Mouse (Mus musculus) brain, adult 2 months (tissue): ENCODE results near the gene 1110008P14Rik.
A peak's percentile ranks its signal among the peaks of the same experiment; 100 is the strongest.

Experiments
- DNase-seq: peaks from one replicate; pipeline ENCODE4 v3.0.0; 2011; ENCODE audit warnings: low read depth, low spot score

The 1110008P14Rik gene

DNA sequence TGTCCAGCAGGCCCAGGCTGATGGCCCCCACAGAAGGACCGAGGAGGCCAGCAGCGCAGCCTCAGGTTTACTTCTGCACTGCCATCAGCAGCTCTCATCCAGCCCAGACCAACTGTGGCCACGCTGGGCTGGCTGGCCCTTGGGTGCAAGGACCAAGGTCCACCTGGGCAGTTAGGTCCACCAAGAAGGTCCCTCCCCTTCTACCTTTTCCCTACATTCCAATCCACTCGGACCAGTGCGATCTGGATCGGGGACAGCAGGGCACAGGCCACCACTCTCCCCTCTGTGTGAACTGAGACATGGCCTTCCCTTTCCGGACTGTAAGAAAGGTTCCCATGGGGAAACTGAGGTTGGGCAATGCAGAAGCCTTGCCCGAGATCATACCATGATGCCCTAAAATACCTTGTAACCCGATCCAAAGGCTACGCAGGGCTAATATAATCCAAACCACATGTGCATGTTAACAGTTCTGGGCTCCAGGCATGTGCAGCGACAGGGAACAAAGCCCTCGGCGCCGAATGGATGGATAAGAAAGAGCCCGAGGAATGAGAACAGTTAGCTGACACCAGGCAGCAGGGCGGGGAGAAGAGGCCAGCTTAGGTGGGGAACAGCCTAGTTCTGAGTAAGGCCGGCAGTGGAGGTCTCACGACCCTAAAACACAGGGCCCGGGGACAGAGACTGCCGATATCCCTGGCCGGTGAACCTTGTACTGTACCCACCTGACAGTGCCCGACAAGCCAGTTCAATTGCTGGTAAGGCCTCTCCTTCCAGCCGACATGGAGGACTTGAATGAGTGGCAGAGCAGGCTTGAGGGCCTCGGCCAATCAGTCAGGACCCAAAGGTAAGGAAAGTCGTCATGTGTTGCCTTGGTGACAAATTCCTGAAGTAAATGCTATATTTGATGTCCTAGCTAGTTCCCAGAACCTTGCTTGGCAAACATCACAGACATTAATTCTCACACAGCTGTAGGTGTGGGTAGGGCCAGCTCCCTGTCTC is 27.0 kb upstream of the 1110008P14Rik start:
- DNase-seq = no peak

DNA sequence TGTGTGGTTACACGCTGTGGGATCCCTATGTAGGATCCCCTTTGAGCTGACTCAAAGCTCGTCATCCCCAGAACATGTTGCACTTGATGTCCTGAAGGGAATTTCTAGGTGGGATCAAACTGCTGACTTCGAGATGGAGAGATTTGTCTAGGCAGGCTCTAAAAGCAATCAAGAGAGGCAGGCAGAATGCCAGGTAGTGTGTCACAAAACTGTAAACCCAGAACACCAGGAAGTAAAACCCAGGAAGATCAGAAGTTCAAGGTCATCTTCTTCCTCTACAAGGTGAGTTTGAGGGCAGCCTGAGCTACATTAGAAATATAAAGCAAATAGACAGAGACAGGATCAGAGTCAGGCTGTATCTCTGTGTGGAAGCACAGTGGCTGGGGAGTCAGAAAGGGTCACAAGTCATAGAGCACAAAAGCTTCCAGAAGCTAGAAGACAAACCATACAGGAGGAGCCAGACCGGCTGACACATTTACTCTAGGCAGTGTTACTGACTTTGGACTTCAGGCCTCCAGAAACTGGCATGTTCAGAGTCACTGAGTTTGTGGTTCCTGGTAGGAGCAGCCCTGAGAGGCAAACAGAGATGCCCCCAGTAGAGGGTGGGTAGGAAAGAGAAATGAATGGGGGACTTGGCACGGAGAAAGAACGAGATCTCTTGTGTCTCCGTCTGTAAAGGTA is 25.5 kb upstream of the 1110008P14Rik start:
- DNase-seq = no peak

DNA sequence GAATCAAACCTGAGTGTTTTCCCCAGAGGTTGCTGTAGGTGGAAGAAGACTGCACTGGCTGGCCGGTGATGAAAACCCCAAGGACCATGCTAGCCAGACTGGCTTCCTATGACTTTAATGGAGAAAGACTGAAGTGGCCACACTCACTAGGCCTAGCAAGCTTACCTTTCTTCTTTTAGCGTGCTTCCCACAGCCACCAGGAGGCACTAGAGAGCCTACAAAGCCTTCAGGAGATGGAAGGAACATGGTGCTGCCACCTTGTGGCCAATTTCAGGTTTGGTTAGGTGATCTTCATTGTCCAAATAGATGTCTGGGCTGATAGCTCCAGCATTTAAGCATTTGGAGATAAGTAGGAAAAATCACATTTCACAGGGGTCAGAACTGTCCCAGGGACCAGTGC is 22.9 kb upstream of the 1110008P14Rik start:
- peak; percentile 99 for DNase-seq

GRCm38 (mm10) chr2:32396695-32397094 is 15.0 kb upstream of the 1110008P14Rik start:
- DNase-seq = no peak

DNA sequence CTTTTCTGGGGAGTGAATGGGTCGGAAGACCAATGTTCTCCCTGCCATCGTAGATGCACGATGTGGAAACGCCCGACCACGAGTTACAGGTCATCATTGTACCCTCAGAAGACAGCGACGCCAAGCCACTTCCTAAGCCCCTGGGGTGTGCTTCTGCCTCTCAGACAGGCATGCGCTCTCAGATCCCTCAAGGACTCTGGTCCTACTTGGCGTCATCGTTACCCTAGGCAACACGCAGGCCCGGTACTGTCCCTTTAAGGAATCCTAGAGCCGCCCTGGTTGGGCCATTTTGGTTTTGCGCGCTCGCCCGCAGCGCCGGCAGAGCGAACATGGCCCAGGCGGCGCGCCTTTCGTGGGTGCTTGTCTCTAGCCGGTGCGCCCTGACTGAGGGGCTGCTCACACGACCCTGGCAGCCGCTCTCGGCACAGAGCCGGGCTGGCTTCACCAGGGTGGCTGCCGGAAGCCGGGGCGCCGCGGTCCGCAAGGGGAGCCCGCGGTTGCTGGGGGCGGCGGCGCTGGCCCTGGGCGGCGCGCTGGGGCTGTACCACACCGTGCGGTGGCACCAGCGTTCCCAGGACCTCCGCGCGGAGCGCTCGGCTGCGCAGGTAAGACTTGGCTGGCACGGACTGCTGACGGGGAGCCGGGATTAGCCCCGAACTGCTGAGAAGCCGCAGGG is 14.3 kb upstream of the 1110008P14Rik start:
- peak; percentile 98 for DNase-seq

DNA sequence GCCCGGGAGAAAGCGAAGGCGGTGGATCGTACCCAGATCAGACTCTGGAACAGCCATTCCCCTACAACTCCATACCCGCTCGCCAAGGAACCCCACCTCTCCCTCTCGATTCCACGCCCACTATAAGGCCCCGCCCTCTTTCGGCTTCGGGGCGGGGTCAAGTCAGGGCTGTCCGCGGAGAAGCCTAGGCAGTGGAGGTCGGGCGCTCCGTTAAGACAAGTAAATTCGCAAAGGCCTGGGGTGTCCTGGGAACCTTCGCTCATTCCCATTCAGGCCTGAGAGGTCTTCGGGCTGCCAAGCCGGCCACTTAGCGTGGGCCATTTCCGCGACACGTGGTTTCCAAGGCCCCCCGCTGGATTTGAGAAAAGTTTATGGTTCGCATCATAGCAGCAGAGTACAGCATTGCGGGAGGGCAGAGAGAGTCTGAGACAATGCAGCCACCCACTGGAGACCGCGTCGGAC is 13.8 kb upstream of the 1110008P14Rik start, which contains the start of gene Ptges2:
TSS of gene Ptges2 (plus strand) at position 413 of the 462 bp plus-strand sequence.
- DNase-seq = peak; percentile 97

GRCm38 (mm10) chr2:32394973-32395372 is 13.2 kb upstream of the 1110008P14Rik start:
- peak; percentile 61 for DNase-seq

- DNase-seq = no peak
These were observed 10.3 kb upstream of the 1110008P14Rik start for GRCm38 (mm10) chr2:32392063-32392462.

- no peak for DNase-seq
These were observed 9.1 kb upstream of the 1110008P14Rik start for GRCm38 (mm10) chr2:32390871-32391270.

- DNase-seq = no peak
These were observed 7.4 kb upstream of the 1110008P14Rik start for GRCm38 (mm10) chr2:32389157-32389556.

DNA sequence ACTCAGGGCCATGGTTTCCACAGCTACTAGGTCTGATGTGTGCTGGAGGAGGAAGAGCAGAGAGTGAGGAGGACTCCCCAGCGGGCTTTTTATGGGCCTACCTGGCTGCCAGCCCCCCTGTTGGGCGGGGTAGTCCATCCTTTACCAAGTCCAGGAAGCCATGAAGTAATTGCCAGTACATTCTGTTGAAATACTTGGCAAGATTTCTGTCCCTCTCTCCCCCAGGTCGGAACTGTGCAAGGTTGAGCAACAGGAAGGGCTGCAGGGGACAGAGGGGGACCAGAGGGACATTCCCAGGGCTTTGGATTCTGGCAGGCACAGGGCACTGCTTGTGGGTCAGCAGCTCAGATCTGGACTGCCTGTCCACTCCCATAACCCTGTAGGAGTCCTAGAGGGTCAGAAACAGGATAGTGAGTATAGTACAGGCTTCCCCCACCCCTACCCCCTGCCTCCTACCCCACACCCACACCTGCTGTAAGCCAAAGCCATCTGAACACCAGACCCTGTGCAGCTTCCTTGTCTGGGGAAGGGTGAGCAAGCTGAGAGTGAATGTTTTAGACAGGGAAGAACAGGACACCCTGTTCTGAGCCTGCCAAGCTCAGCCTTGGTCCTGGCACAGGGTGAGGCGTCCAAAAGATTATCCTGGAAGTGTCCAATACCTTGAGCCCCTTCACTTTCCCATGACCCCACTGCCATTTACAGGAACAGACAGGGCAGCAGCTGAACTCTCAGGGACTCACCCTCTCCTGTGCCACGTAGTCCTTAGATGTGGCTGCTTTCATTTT is 6.2 kb upstream of the 1110008P14Rik start, which contains the start of gene Lcn2:
TSS of gene Lcn2 (minus strand) at position 547 of the 785 bp plus-strand sequence.
- no peak for DNase-seq

- peak; percentile 69 for DNase-seq
These were observed 951 bp upstream of the 1110008P14Rik start for GRCm38 (mm10) chr2:32382689-32383088.

DNA sequence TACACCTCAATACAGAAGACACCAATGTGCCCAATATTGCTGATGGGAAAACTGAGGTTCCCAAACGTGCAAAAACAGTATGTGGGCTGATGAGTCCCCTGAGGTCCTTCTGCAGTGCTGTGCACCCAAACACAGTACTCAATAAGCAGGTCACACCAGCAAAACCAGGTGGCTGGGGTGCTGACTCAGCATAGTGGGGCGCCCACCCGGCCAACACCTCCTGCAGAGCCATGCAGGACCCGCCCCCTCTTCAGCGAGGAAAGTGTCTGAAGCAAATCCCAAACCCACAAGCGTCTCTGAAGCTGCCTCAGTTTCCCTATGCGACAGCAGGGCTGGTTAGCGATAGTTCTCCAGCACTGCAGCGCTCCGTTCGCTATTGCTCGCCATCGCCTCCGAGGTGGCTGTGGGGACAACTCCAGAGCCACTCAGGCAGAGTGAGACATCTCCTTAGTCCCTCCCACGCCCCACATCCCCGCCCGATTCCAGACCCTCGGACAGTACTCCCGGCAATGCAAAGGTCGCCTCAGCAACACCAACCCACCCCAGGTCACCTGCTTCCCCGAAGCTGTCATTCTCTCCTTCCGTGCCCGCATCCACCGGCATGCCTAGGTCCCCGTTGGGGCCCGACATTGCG is 480 bp downstream of the 1110008P14Rik start:
- DNase-seq = peak; percentile 48

GRCm38 (mm10) chr2:32380001-32380500 is 1.7 kb downstream of the 1110008P14Rik start:
- no peak for DNase-seq

GRCm38 (mm10) chr2:32376963-32377362 is 4.8 kb downstream of the 1110008P14Rik start:
- DNase-seq = peak; percentile 77

DNA sequence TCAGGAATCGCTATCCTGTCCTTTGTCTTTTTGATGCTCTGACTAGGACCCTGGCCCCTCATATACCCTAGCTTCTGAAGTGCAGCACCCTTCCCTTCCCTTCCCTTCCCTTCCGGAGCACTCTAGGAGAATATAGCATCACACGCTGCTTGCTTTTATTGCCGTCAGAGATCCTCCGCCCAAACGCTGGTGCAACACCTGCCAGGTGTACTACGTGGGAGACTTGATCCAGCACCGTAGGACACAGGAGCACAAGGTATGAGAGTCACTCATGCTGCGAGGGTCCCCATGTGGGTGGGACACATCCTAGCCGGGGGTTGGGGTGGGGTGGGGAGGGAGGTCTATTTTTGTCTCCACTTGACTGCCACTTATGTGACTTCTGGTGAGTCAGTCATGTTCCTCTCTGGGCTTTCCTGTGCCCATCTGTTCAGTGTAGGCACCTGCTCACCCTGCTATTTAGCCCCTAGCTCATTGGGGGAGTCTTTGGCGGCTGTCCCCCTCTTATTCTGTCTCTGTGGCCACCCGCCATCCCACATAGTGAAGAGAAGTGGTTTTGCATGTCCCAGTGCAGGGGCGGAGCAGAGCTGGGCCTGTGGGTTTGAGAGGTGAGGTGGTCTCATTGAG is 6.3 kb downstream of the 1110008P14Rik start:
- peak; percentile 74 for DNase-seq

DNA sequence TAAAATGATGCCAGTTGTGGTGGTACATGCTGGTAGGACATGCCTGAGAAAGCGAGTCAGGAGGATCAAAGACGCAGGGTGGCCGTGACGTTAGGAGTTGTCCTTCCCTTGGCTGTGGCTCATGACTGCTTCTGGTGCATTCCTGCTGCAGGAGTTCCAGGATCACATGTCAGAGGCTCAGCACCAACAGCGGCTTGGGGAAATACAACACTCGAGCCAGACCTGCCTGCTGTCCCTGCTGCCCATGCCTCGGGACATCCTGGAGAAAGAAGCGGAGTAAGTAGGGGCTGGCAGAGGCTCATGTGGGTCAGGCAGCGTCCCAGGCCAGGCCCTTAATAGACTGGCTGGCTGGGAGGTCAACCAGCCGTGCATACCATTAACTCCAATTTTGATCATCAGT is 7.5 kb downstream of the 1110008P14Rik start:
- no peak for DNase-seq

- DNase-seq = no peak
These were observed 14.4 kb downstream of the 1110008P14Rik start for GRCm38 (mm10) chr2:32367315-32367714.

DNA sequence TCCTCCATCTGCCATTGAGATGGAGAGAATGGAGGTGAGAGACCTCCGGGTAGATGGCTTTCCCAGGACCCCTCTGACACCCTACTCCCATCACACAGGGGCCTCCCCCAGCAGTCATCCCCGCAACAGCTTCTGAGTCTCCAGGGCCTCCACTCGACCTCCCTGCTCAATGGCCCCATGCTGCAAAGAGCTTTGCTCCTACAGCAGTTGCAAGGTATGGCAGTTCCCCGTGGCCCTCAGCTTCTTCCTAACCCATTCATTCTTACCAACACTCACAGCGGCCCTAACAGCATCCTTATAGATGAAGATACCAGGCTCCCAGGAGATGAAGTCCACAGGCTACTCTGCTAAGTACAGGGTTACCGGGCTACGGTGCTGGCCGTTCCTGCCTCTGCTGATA is 17.6 kb downstream of the 1110008P14Rik start:
- no peak for DNase-seq
